Mouse (Mus musculus) stomach, embryonic 15.5 days (tissue): Measurements from ENCODE around the gene Alpk1. TPM values are rescaled to one million over a fixed set of nuclear protein-coding genes. Genes with fewer than 3 reads are reported as not detected.

Experiments used
- ATAC-seq: fragments of 200-750 bp; cut with Nextera tagmentation; 2 replicates; pipeline ENCODE4 v1.8.0; 2017; ENCODE audit warnings: low read depth, moderate number of reproducible peaks, moderate TSS enrichment; ENCODE audit not compliant: insufficient read depth, low FRiP score
- H3K27ac ChIP-seq: fragments of 300-500 bp; sonication (generic); 2 replicates; pipeline ENCODE4 v1.5.1; 2015; ENCODE audit warnings: mild to moderate bottlenecking, inconsistent platforms
- H3K27me3 ChIP-seq: fragments of 300-500 bp; sonication (generic); replicated peaks from 2 replicates; pipeline ENCODE4 v1.6.1; 2015; ENCODE audit warnings: inconsistent platforms
- H3K36me3 ChIP-seq: fragments of 300-500 bp; sonication (generic); 2 replicates; pipeline ENCODE4 v1.6.1; 2015; ENCODE audit warnings: inconsistent platforms
- H3K4me1 ChIP-seq: fragments of 300-500 bp; sonication (generic); 2 replicates; pipeline ENCODE4 v1.6.1; 2015; ENCODE audit warnings: inconsistent platforms
- H3K4me2 ChIP-seq: fragments of 300-500 bp; sonication (generic); 2 replicates; pipeline ENCODE4 v1.6.1; 2015; ENCODE audit warnings: mild to moderate bottlenecking, inconsistent platforms
- H3K4me3 ChIP-seq: fragments of 300-500 bp; sonication (generic); replicated peaks from 2 replicates; pipeline ENCODE4 v1.5.1; 2015; ENCODE audit warnings: inconsistent platforms
- H3K9ac ChIP-seq: fragments of 300-500 bp; sonication (generic); 2 replicates; pipeline ENCODE4 v1.6.1; 2015; ENCODE audit warnings: inconsistent platforms
- H3K9me3 ChIP-seq: fragments of 300-500 bp; sonication (generic); 2 replicates; pipeline ENCODE4 v1.6.1; 2016; ENCODE audit warnings: inconsistent platforms
- WGBS: fragments of 180-500 bp; shearing (Covaris S2); methylation state at CpG from one replicate; pipeline ENCODE4 v1.1.7; 2015; 5-methylcytosine and 5-hydroxymethylcytosine counted together
- polyA plus RNA-seq: library from polyadenylated mRNA; unstranded; fragments of >200 nt; fragmentation: Nextera tagmentation; extraction: Ambion mirVana; gene quantifications from 2 replicates; pipeline ENCODE4 v1.2.1, GENCODE M21; 2015

Alpk1 gene
- polyA plus RNA-seq, 1 experiment from 2014 or later: 3.6 TPM

- no peak for ATAC-seq
- H3K27me3 ChIP-seq: no peaks in the 10 kb centered on the region
Measured at GRCm38 (mm10) chr3:127729513-127730137, 50.7 kb downstream of the Alpk1 start.

GRCm38 (mm10) chr3:127728851-127729512 lies 51.3 kb downstream of the Alpk1 start:
- H3K4me1 ChIP-seq: no peaks in the 10 kb centered on the region
- no peak for ATAC-seq
- WGBS: 87% methylated on average over 17 of the region's 17 CpGs
- H3K4me3 ChIP-seq: no peak overlapping the region
- no peaks in the 10 kb centered on the region for H3K36me3 ChIP-seq
- H3K9ac ChIP-seq: no peak overlapping the region
- H3K9me3 ChIP-seq: no peaks in the 10 kb centered on the region
- H3K27ac ChIP-seq: no peak overlapping the region
- no peak overlapping the region for H3K4me2 ChIP-seq
- no peaks in the 10 kb centered on the region for H3K27me3 ChIP-seq

More at GRCm38 (mm10) chr3:127729513-127730137, 50.7 kb downstream of the Alpk1 start:
- no peak overlapping the region for H3K4me2 ChIP-seq
- WGBS: 79% methylated on average over 14 of the region's 14 CpGs
- H3K36me3 ChIP-seq: no peaks in the 10 kb centered on the region
- H3K4me3 ChIP-seq: no peak overlapping the region
- H3K27ac ChIP-seq: no peak overlapping the region
- H3K9ac ChIP-seq: no peak overlapping the region
- H3K9me3 ChIP-seq: no peaks in the 10 kb centered on the region
- no peaks in the 10 kb centered on the region for H3K4me1 ChIP-seq

DNA sequence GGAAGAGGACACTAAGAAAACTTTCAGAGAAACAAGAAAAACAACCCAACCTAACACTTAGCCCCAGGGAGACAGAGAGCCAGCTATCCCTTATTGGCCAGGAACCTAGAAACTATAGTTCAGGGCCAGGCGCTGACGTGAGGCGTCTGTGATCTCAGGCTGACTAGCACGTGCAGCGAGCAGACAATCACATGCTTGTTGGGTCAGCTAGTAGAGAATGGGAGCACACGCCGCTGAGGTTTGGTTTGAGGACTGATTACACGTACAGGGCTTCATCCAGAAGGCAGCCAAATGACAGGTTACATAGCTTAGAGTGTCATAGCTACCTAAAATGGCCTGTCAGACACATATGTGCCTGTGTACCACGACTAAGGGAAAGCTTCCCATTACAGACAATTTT lies 52.3 kb downstream of the Alpk1 start:
- no peak overlapping the region for H3K4me3 ChIP-seq
- H3K4me2 ChIP-seq: no peak overlapping the region
- WGBS: 79% methylated on average over 9 of the region's 9 CpGs
- ATAC-seq: no peak
- no peak overlapping the region for H3K27ac ChIP-seq
- no peaks in the 10 kb centered on the region for H3K9me3 ChIP-seq
- H3K27me3 ChIP-seq: no peaks in the 10 kb centered on the region
- H3K36me3 ChIP-seq: no peaks in the 10 kb centered on the region
- no peak overlapping the region for H3K9ac ChIP-seq
- no peaks in the 10 kb centered on the region for H3K4me1 ChIP-seq

DNA sequence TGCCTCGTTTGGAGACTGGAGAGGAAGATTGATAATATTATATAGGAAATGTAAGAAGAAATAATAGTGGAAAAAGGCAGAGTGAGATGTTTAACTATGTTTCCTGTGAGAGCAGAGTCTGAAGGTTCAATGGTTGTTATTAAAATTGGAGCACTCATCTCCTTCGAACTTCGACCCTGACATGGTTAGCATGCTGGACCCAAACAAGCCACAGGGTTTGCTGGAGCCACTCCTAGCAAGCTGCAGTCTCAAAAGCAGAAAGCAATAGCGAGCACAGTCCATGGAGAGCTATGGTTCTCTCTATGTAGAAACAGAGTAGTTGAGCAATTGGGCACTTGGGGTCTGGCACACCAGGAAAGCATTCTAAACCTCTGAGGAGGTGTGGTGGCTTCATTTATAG lies 59.4 kb downstream of the Alpk1 start:
- Histone ChIP-seq H3K4me3 (no peak overlapping the region), H3K9ac (no peak overlapping the region), H3K9me3 (no peaks in the 10 kb centered on the region), H3K27me3 (no peaks in the 10 kb centered on the region), H3K36me3 (no peaks in the 10 kb centered on the region), H3K27ac (no peak overlapping the region), H3K4me1 (no peaks in the 10 kb centered on the region), H3K4me2 (no peak overlapping the region)
- WGBS: 53% methylated on average over 4 of the region's 4 CpGs
- ATAC-seq: no peak

- H3K4me2 ChIP-seq: no peak overlapping the region
- H3K4me3 ChIP-seq: no peak overlapping the region
- no peak overlapping the region for H3K9ac ChIP-seq
- no peaks in the 10 kb centered on the region for H3K9me3 ChIP-seq
- H3K27me3 ChIP-seq: no peaks in the 10 kb centered on the region
- no peaks in the 10 kb centered on the region for H3K36me3 ChIP-seq
- ATAC-seq: no peak
- H3K4me1 ChIP-seq: no peaks in the 10 kb centered on the region
- 47% methylated on average over 6 of the region's 6 CpGs for WGBS
- no peak overlapping the region for H3K27ac ChIP-seq
Measured at GRCm38 (mm10) chr3:127720050-127720449, 60.3 kb downstream of the Alpk1 start.

DNA sequence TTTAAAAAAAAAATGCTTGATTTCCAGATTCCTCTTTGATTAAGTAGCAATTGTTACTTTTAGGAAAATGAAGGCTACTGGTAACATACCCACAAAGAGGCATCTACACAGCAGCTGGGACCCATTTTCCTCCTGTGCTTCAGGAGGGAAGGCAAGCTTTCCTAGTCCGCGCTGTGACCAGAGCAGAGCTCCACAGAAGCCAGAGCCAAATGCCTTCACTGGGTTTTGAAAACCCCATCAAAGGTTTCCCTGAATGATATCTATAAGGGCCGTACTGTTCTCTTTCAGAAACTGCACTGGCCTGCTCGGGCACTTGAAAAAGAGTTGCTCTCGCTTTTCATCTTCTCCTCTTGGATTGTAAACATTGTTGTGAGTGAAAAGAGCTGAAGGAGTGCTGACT lies 60.7 kb downstream of the Alpk1 start:
- Histone ChIP-seq H3K4me3 (no peak overlapping the region), H3K27me3 (no peaks in the 10 kb centered on the region), H3K27ac (no peak overlapping the region), H3K9ac (no peak overlapping the region), H3K4me1 (no peaks in the 10 kb centered on the region), H3K4me2 (no peak overlapping the region), H3K9me3 (no peaks in the 10 kb centered on the region), H3K36me3 (no peaks in the 10 kb centered on the region)
- no peak for ATAC-seq
- WGBS: 40% methylated on average over 5 of the region's 5 CpGs

DNA sequence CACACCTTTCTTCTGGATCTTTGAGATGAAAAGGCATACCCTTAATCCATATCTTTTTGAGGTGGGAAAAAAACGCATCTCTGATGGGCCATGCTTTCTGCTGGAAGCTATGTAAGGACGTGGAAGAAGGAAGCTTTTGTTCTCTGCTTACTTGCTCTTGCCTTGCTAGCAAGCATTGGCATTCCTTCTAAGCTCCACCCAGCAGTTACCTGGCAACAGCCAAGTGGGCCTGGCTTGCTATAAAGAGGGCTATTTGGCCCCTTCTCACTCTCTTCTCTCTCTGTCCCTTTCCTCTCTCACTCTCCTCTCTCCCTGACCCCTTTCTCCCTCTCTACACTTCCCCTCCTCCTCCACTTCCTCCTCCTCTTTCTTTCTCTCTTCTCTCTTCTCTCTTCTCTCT lies 63.6 kb downstream of the Alpk1 start:
- Histone ChIP-seq H3K27me3 (no peaks in the 10 kb centered on the region), H3K4me1 (no peaks in the 10 kb centered on the region), H3K4me3 (no peak overlapping the region), H3K36me3 (no peaks in the 10 kb centered on the region), H3K9me3 (no peaks in the 10 kb centered on the region), H3K4me2 (no peak overlapping the region), H3K9ac (no peak overlapping the region), H3K27ac (no peak overlapping the region)
- WGBS: 25% methylated on average over 2 of the region's 2 CpGs
- ATAC-seq: no peak

DNA sequence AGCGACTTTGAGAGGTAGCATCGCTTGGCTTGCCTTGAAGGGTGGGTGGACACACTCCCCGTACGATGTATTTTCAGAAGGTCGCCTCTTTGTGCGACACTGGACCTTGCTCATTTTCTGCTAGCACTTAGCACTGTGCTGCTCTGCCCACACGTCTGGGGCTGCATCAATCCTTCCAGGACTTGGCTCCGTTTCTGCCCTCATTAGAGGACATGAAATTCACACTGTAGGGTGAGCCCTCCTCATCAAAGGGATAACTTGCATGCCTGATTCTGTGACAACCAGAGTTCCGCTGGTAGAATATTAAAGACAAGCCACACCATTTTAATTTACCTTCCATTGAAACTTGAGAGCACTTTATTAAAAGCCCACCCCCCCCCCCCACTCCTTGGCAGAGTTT lies 67.2 kb downstream of the Alpk1 start:
- H3K4me2 ChIP-seq: no peak overlapping the region
- H3K9me3 ChIP-seq: no peaks in the 10 kb centered on the region
- no peaks in the 10 kb centered on the region for H3K4me1 ChIP-seq
- H3K36me3 ChIP-seq: no peaks in the 10 kb centered on the region
- ATAC-seq: no peak
- H3K27ac ChIP-seq: no peak overlapping the region
- H3K4me3 ChIP-seq: no peak overlapping the region
- H3K27me3 ChIP-seq: no peaks in the 10 kb centered on the region
- 69% methylated on average over 9 of the region's 9 CpGs for WGBS
- no peak overlapping the region for H3K9ac ChIP-seq

GRCm38 (mm10) chr3:127711536-127711935 lies 68.8 kb downstream of the Alpk1 start:
- no peak for ATAC-seq
- Histone ChIP-seq H3K4me3 (no peak overlapping the region), H3K9me3 (no peaks in the 10 kb centered on the region), H3K27ac (no peak overlapping the region), H3K4me1 (no peaks in the 10 kb centered on the region), H3K36me3 (no peaks in the 10 kb centered on the region), H3K9ac (no peak overlapping the region), H3K27me3 (no peaks in the 10 kb centered on the region), H3K4me2 (no peak overlapping the region)
- 82% methylated on average over 3 of the region's 3 CpGs for WGBS

- 83% methylated on average over 5 of the region's 5 CpGs for WGBS
- no peak for ATAC-seq
- H3K4me3 ChIP-seq: no peak overlapping the region
- H3K9me3 ChIP-seq: no peaks in the 10 kb centered on the region
- no peak overlapping the region for H3K9ac ChIP-seq
- no peaks in the 10 kb centered on the region for H3K27me3 ChIP-seq
- no peak overlapping the region for H3K27ac ChIP-seq
- H3K36me3 ChIP-seq: no peaks in the 10 kb centered on the region
- no peak overlapping the region for H3K4me2 ChIP-seq
- H3K4me1 ChIP-seq: no peaks in the 10 kb centered on the region
Measured at GRCm38 (mm10) chr3:127707089-127707485, 73.2 kb downstream of the Alpk1 start.

DNA sequence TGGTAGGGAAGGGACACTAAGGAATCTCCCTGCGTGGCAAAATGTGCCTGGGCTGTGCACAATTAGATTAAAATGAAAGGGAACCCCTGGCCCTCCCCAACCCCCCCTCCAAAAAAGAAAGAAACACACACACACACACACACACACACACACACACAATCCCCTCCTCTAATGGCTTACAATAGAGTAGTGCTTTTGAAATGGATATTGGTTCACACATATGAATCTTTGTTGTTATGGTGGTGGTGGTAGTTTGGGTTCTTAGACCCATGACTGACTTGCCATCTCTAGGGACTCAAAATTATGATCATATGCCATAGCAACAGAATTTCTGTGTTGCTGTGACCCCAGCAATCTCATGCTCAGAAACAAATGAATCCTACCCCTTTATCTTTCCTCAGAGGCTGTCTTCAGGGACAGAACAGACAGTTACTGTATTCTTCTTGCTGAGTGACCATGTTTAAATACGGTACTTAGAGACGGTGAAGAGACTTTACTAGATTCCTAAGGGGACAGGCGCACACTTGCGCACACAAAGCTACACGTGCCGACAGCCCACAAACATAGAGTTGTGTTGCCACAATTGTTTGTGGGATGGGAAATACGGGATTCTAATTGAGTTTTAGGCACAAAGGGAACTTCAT lies 73.8 kb downstream of the Alpk1 start:
- H3K27me3 ChIP-seq: no peaks in the 10 kb centered on the region
- 73% methylated on average over 8 of the region's 8 CpGs for WGBS
- ATAC-seq: no peak

More for the DNA sequence above, 73.8 kb downstream of the Alpk1 start:
- Histone ChIP-seq H3K4me3 (no peak overlapping the region), H3K36me3 (no peaks in the 10 kb centered on the region), H3K9ac (no peak overlapping the region), H3K9me3 (no peaks in the 10 kb centered on the region), H3K4me2 (peak overlapping the region; percentile 49), H3K4me1 (no peaks in the 10 kb centered on the region), H3K27ac (no peak overlapping the region)
